Mouse (Mus musculus): Measurements from ENCODE around the gene Casz1.

DNA sequence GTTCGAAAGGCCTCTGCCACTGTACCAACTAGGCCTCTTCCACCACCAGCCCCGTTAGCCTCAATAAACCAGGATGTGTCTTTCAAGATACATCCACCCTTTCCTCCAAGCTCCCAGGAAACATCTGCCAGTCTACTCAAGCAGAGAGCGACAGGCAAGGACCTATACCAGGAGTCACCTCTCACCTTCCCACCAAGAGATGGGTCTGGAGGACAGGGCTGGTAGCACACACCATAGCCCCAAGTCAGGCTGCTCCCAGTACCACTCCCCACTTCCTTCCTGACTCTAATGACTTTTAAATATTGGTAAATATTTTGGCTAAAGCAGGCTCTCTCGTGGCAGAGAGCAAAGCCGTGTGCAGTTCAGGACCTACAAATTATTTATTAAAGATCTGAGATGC is 77.6 kb downstream of the Casz1 start:
- TF ChIP-seq CTCF (conservative IDR thresholded peaks at IDR 0.05; ENCODE audit: low read length): no peak
- TF ChIP-seq POU5F1 (IDR thresholded peaks at IDR 0.05; ENCODE audit: borderline replicate concordance, low read length): no peak

Measured in E14TG2a.4 (cell line).